Mouse (Mus musculus) MEL (cell line): ENCODE results near the gene Gtf3c4. TPM values are rescaled to one million over a fixed set of nuclear protein-coding genes. Genes with fewer than 3 reads are reported as not detected.
A peak's percentile ranks its signal among the peaks of the same experiment; 100 is the strongest.

ENCODE experiments used
- DNase-seq: peaks from one replicate; pipeline ENCODE4 v3.0.0; 2011; ENCODE audit warnings: low read depth, low spot score
- H3K27ac ChIP-seq: 2 replicates; pipeline ENCODE4 v1.5.1; 2012; ENCODE audit warnings: low read depth, mild to moderate bottlenecking, control low read depth, low read length, moderate library complexity; ENCODE audit not compliant: control insufficient read depth
- H3K27me3 ChIP-seq, 2 experiments: fragments of 150-350 bp in 1 of 2; sonication (generic) in 1 of 2; 2 replicates each; pipeline ENCODE4 v1.6.1; 2012; ENCODE audit warnings: low read length in 2 of 2, mild to moderate bottlenecking in 2 of 2, improper control_type of control experiment in 1 of 2, moderate library complexity in 1 of 2; ENCODE audit not compliant: insufficient read depth in 2 of 2, control insufficient read depth in 1 of 2
- H3K36me3 ChIP-seq, 2 experiments: 2 replicates each; pipeline ENCODE4 v1.6.1; 2012 to 2014; ENCODE audit warnings: low read length in 2 of 2, improper control_type of control experiment in 1 of 2, inconsistent platforms in 1 of 2, mild to moderate bottlenecking in 1 of 2; ENCODE audit not compliant: insufficient read depth in 2 of 2, control insufficient read depth in 1 of 2
- H3K4me1 ChIP-seq, 2 experiments: fragments of 150-350 bp in 1 of 2; sonication (generic) in 1 of 2; 2 replicates each; pipeline ENCODE4 v1.6.1; 2012; ENCODE audit warnings: low read length in 2 of 2, improper control_type of control experiment in 1 of 2, mild to moderate bottlenecking in 1 of 2; ENCODE audit not compliant: insufficient read depth in 2 of 2, control insufficient read depth in 1 of 2
- H3K4me3 ChIP-seq, 2 experiments: fragments of 150-350 bp in 1 of 2; sonication (generic) in 1 of 2; 2 replicates each; pipeline ENCODE4 v1.5.1; 2012; ENCODE audit warnings: low read depth in 2 of 2, low read length in 2 of 2, mild to moderate bottlenecking in 2 of 2, moderate library complexity in 2 of 2, control low read depth in 1 of 2, improper control_type of control experiment in 1 of 2; ENCODE audit not compliant: control insufficient read depth in 1 of 2, insufficient read depth in 1 of 2
- H3K79me2 ChIP-seq: 2 replicates; pipeline ENCODE4 v1.6.1; 2012; ENCODE audit warnings: mild to moderate bottlenecking, low read length, moderate library complexity; ENCODE audit not compliant: control insufficient read depth, poor library complexity, insufficient read depth
- H3K9ac ChIP-seq: 2 replicates; pipeline ENCODE4 v1.6.1; 2012; ENCODE audit warnings: low read depth, mild to moderate bottlenecking, control low read depth, low read length, moderate library complexity; ENCODE audit not compliant: control insufficient read depth, poor library complexity, severe bottlenecking
- H3K9me3 ChIP-seq: fragments of 150-350 bp; sonication (generic); replicated peaks from 2 replicates; pipeline ENCODE4 v1.6.1; 2012; ENCODE audit warnings: mild to moderate bottlenecking, low read length, improper control_type of control experiment, moderate library complexity; ENCODE audit not compliant: insufficient read depth
- BHLHE40 ChIP-seq: IDR thresholded peaks from 2 replicates; pipeline ENCODE4 v1.6.1; 2012; ENCODE audit warnings: low read depth, mild to moderate bottlenecking, inconsistent platforms, low read length, improper control_type of control experiment, borderline replicate concordance
- E2F4 ChIP-seq: IDR thresholded peaks from 2 replicates; pipeline ENCODE4 v1.6.1; 2011; ENCODE audit warnings: low read depth, low read length, improper control_type of control experiment, borderline replicate concordance
- ELF1 ChIP-seq: IDR thresholded peaks from 2 replicates; pipeline ENCODE4 v1.6.1; 2014; ENCODE audit warnings: low read depth, mild to moderate bottlenecking, inconsistent platforms, low read length, improper control_type of control experiment, moderate library complexity
- EP300 ChIP-seq, 2 experiments: IDR thresholded peaks; 2 replicates each; pipeline ENCODE4 v1.6.1; 2011; ENCODE audit warnings: improper control_type of control experiment in 2 of 2, low read length in 2 of 2, low read depth in 1 of 2, mild to moderate bottlenecking in 1 of 2
- ETS1 ChIP-seq: IDR thresholded peaks from 2 replicates; pipeline ENCODE4 v1.6.1; 2012; ENCODE audit warnings: low read depth, mild to moderate bottlenecking, inconsistent platforms, low read length, improper control_type of control experiment, moderate library complexity
- GABPA ChIP-seq: IDR thresholded peaks from 2 replicates; pipeline ENCODE4 v1.6.1; 2012; ENCODE audit warnings: low read depth, mild to moderate bottlenecking, inconsistent platforms, low read length, improper control_type of control experiment, moderate library complexity
- GATA1 ChIP-seq: IDR thresholded peaks from 2 replicates; pipeline ENCODE4 v1.6.1; 2011; ENCODE audit warnings: low read depth, low read length, improper control_type of control experiment
- HCFC1 ChIP-seq: IDR thresholded peaks from 2 replicates; pipeline ENCODE4 v1.6.1; 2012; ENCODE audit warnings: low read depth, mild to moderate bottlenecking, inconsistent platforms, low read length, improper control_type of control experiment, moderate library complexity
- JUND ChIP-seq: IDR thresholded peaks from 2 replicates; pipeline ENCODE4 v1.6.1; 2011; ENCODE audit warnings: low read depth, mild to moderate bottlenecking, improper control_type of control experiment, low read length
- MAFK ChIP-seq: IDR thresholded peaks from 2 replicates; pipeline ENCODE4 v1.6.1; 2011; ENCODE audit warnings: low read depth, mild to moderate bottlenecking, low read length, improper control_type of control experiment, borderline replicate concordance
- MAX ChIP-seq: IDR thresholded peaks from 2 replicates; pipeline ENCODE4 v1.6.1; 2011; ENCODE audit warnings: low read length, improper control_type of control experiment
- MAZ ChIP-seq: IDR thresholded peaks from 2 replicates; pipeline ENCODE4 v1.6.1; 2012; ENCODE audit warnings: low read depth, mild to moderate bottlenecking, inconsistent platforms, low read length, improper control_type of control experiment
- MEF2A ChIP-seq: IDR thresholded peaks from 2 replicates; pipeline ENCODE4 v1.6.1; 2014; ENCODE audit warnings: low read depth, mild to moderate bottlenecking, inconsistent platforms, low read length, improper control_type of control experiment; ENCODE audit not compliant: poor library complexity, insufficient replicate concordance, severe bottlenecking; ENCODE audit errors: extremely low read depth
- MXI1 ChIP-seq: IDR thresholded peaks from 2 replicates; pipeline ENCODE4 v1.6.1; 2011; ENCODE audit warnings: mild to moderate bottlenecking, low read depth, low read length, improper control_type of control experiment
- MYC ChIP-seq: IDR thresholded peaks from 2 replicates; pipeline ENCODE4 v1.6.1; 2011; ENCODE audit warnings: low read depth, mild to moderate bottlenecking, low read length, improper control_type of control experiment, moderate library complexity
- NRF1 ChIP-seq: IDR thresholded peaks from 2 replicates; pipeline ENCODE4 v1.6.1; 2014; ENCODE audit warnings: low read depth, mild to moderate bottlenecking, inconsistent platforms, low read length, improper control_type of control experiment, moderate library complexity; ENCODE audit not compliant: poor library complexity, insufficient read depth, severe bottlenecking
- POLR2A ChIP-seq, 2 experiments: IDR thresholded peaks; 2 replicates each; pipeline ENCODE4 v1.6.1; 2011 to 2012; ENCODE audit warnings: low read length in 2 of 2, mild to moderate bottlenecking in 2 of 2, control low read depth in 1 of 2, improper control_type of control experiment in 1 of 2, low read depth in 1 of 2, moderate library complexity in 1 of 2; ENCODE audit not compliant: control insufficient read depth in 1 of 2, insufficient read depth in 1 of 2, poor library complexity in 1 of 2
- POLR2AphosphoS5 ChIP-seq: IDR thresholded peaks from 2 replicates; pipeline ENCODE4 v1.6.1; 2012; ENCODE audit warnings: low read depth, borderline replicate concordance, mild to moderate bottlenecking, inconsistent platforms, low read length, moderate library complexity, mixed read lengths
- RAD21 ChIP-seq: IDR thresholded peaks from 2 replicates; pipeline ENCODE4 v1.6.1; 2011; ENCODE audit warnings: mild to moderate bottlenecking, low read depth, low read length, improper control_type of control experiment
- RCOR1 ChIP-seq: IDR thresholded peaks from 2 replicates; pipeline ENCODE4 v1.6.1; 2012; ENCODE audit warnings: low read depth, mild to moderate bottlenecking, inconsistent platforms, low read length, improper control_type of control experiment
- SIN3A ChIP-seq: IDR thresholded peaks from 2 replicates; pipeline ENCODE4 v1.6.1; 2012; ENCODE audit warnings: low read length, improper control_type of control experiment, inconsistent platforms
- TAL1 ChIP-seq: IDR thresholded peaks from 2 replicates; pipeline ENCODE4 v1.6.1; 2012; ENCODE audit warnings: mild to moderate bottlenecking, inconsistent platforms, low read length, moderate library complexity, mixed read lengths
- TBP ChIP-seq: IDR thresholded peaks from 2 replicates; pipeline ENCODE4 v1.8.0; 2011; ENCODE audit warnings: low read depth, low read length, improper control_type of control experiment
- TCF12 ChIP-seq: IDR thresholded peaks from 2 replicates; pipeline ENCODE4 v1.6.1; 2014; ENCODE audit warnings: low read depth, mild to moderate bottlenecking, inconsistent platforms, low read length, improper control_type of control experiment, moderate library complexity
- UBTF ChIP-seq: IDR thresholded peaks from 2 replicates; pipeline ENCODE4 v1.6.1; 2012; ENCODE audit warnings: low read depth, mild to moderate bottlenecking, inconsistent platforms, low read length, improper control_type of control experiment, moderate library complexity, borderline replicate concordance; ENCODE audit not compliant: insufficient read depth
- USF1 ChIP-seq: IDR thresholded peaks from 2 replicates; pipeline ENCODE4 v1.6.1; 2014; ENCODE audit warnings: low read depth, mild to moderate bottlenecking, inconsistent platforms, low read length, improper control_type of control experiment, moderate library complexity
- USF2 ChIP-seq, 2 experiments: IDR thresholded peaks; 2 replicates each; pipeline ENCODE4 v1.6.1; 2011 to 2012; ENCODE audit warnings: improper control_type of control experiment in 2 of 2, low read length in 2 of 2, borderline replicate concordance in 1 of 2, inconsistent platforms in 1 of 2, low read depth in 1 of 2, mild to moderate bottlenecking in 1 of 2; ENCODE audit not compliant: insufficient read depth in 1 of 2
- ZC3H11A ChIP-seq: IDR thresholded peaks from 2 replicates; pipeline ENCODE4 v1.6.1; 2012; ENCODE audit warnings: low read depth, mild to moderate bottlenecking, inconsistent platforms, low read length, improper control_type of control experiment
- ZKSCAN1 ChIP-seq: IDR thresholded peaks from 2 replicates; pipeline ENCODE4 v1.6.1; 2012; ENCODE audit warnings: low read depth, mild to moderate bottlenecking, inconsistent platforms, low read length, improper control_type of control experiment, moderate library complexity
- ZMIZ1 ChIP-seq: IDR thresholded peaks from 2 replicates; pipeline ENCODE4 v1.6.1; 2012; ENCODE audit warnings: low read depth, mild to moderate bottlenecking, inconsistent platforms, low read length, improper control_type of control experiment, moderate library complexity
- ZNF384 ChIP-seq: IDR thresholded peaks from 2 replicates; pipeline ENCODE4 v1.6.1; 2012; ENCODE audit warnings: low read depth, mild to moderate bottlenecking, inconsistent platforms, low read length, improper control_type of control experiment
- polyA plus RNA-seq, 2 experiments: library from polyadenylated mRNA; stranded (reverse) in 1 of 2; unstranded in 1 of 2; fragments of >175 nt in 1 of 2; fragments of >200 nt in 1 of 2; gene quantifications; 2 replicates each; pipeline versions ENCODE4 v1.2.1 to v1.2.4; 2012; ENCODE audit warnings: low replicate concordance in 2 of 2, low read depth in 1 of 2; ENCODE audit not compliant: insufficient read length in 2 of 2, insufficient read depth in 1 of 2, missing spikeins in 1 of 2
- total RNA-seq: library from RNA; depleted of rRNA; stranded (reverse); fragments of 300-350 nt; gene quantifications from 2 replicates; pipeline ENCODE4 v1.2.3, GENCODE M21; 2012

The Gtf3c4 gene
- total and polyA plus RNA-seq, 3 experiments, result 28.3 to 37.4 TPM; not detected in 1

GRCm38 (mm10) chr2:28797490-28798106 is 42.6 kb downstream of the Gtf3c4 start (continued):
- TF ChIP-seq MXI1 (peak; percentile 50; the same call in 1 of the 2 replicates), TAL1 (peak; percentile 15; the same call in 1 of the 2 replicates), ETS1 (no peak), USF2 (IDR thresholded peaks at IDR 0.05; ENCODE audit: borderline replicate concordance in 1 of 2, insufficient read depth in 1 of 2, low read depth in 1 of 2, low read length in 2 of 2) (no peak), E2F4 (no peak), TCF12 (peak; percentile 29; the same call in 1 of the 2 replicates), ZMIZ1 (no peak)

GRCm38 (mm10) chr2:28796298-28796697 is 43.9 kb downstream of the Gtf3c4 start:
- no peak overlapping the region for H3K4me3 ChIP-seq

More at GRCm38 (mm10) chr2:28796298-28796697, 43.9 kb downstream of the Gtf3c4 start:
- Histone ChIP-seq H3K27me3 (no peaks in the 10 kb centered on the region), H3K27ac (peak overlapping the region; percentile 60), H3K9me3 (no peaks in the 10 kb centered on the region), H3K79me2 (no peaks in the 10 kb centered on the region), H3K36me3 (peaks cover 0 to 27% of the 10 kb centered on the region in 2 experiments; a peak in 2 of 4 replicates), H3K9ac (peak overlapping the region; percentile 17; the same call in 1 of the 2 replicates), H3K4me1 (peaks cover 14 to 29% of the 10 kb centered on the region in 2 experiments)
- TF ChIP-seq TCF12 (peak; percentile 35; the same call in 1 of the 2 replicates), GATA1 (peak; percentile 39; the same call in 1 of the 2 replicates), USF2 (IDR thresholded peaks at IDR 0.05; ENCODE audit: borderline replicate concordance in 1 of 2, insufficient read depth in 1 of 2, low read depth in 1 of 2, low read length in 2 of 2) (no peak), ZNF384 (no peak), NRF1 (no peak), ZC3H11A (no peak), EP300 (IDR thresholded peaks at IDR 0.05; ENCODE audit: low read depth in 1 of 2, low read length in 2 of 2) (peak; percentile 35 to 68; a peak in 3 of 4 replicates), ETS1 (peak; percentile 68; the same call in 1 of the 2 replicates), JUND (no peak), MAX (peak; percentile 89), MAZ (no peak), POLR2AphosphoS5 (no peak), TBP (peak; percentile 47; the same call in 1 of the 2 replicates), ELF1 (no peak), ZKSCAN1 (no peak), MXI1 (peak; percentile 85), MEF2A (no peak), MAFK (no peak), TAL1 (peak; percentile 6; the same call in 1 of the 2 replicates), RAD21 (no peak), MYC (peak; percentile 93), UBTF (no peak), HCFC1 (no peak), BHLHE40 (peak; percentile 78; the same call in 1 of the 2 replicates), SIN3A (peak; percentile 81), POLR2A (IDR thresholded peaks at IDR 0.05; ENCODE audit: control insufficient read depth in 1 of 2, insufficient read depth in 1 of 2, low read depth in 1 of 2, low read length in 2 of 2, poor library complexity in 1 of 2) (0 out of 4 replicates have a peak, but pooled peaks of 1 of the 2 experiments have one; percentile 43), RCOR1 (peak; percentile 30; the same call in 1 of the 2 replicates), GABPA (0 out of 2 replicates have a peak, but pooled peaks have one; percentile 11), USF1 (peak; percentile 48; the same call in 1 of the 2 replicates)
- DNase-seq, result peak; percentile 96
